Mouse (Mus musculus): ENCODE data around the gene Mafb. TPM values are rescaled to one million over a fixed set of nuclear protein-coding genes. Genes with fewer than 3 reads are reported as not detected.

Mafb gene
- polyA plus RNA-seq (2015; fragmentation: Nextera tagmentation; extraction: Ambion mirVana): 31.5 and 31.7 TPM in 2 replicates

DNA sequence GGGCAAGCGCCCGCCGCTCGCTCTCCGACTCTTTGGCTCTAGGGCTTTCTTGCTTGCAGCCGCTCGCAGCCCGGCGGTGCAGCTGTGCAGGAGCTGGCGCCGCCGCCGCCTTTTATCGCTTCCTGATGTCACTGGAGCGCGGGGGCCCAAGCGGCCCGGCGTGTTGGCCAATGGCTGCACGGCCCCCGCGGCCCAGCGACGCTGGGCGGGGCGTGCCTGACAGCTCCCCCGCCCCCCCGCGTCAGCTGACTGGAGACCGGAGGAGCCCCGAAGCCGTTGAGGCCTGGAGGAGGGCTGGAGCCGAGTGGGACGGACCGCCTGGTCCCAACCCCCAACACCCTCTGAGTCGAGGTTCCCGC lies at the start of gene Mafb:
Gene Mafb, minus strand, starts transcription at position 86 of the 359 bp plus-strand sequence.
- Histone ChIP-seq H3K27ac (peak within 1 kb of the TSS; percentile 78), H3K4me1 (replicated peaks; ENCODE audit: insufficient read depth, low read length) (peaks cover 19% of the 10 kb centered on the region), H3K4me3 (replicated peaks; ENCODE audit: low read depth, low read length) (peak within 1 kb of the TSS; percentile 50), H3K4me2 (ENCODE audit: low read length) (peak within 1 kb of the TSS; percentile 93), H3K9me3 (replicated peaks; ENCODE audit: low read length) (no peaks in the 10 kb centered on the region), H3K27me3 (ENCODE audit: insufficient read depth, low read length) (peaks cover 60% of the 10 kb centered on the region), H3K36me3 (ENCODE audit: insufficient read depth, low read length) (no peaks in the 10 kb centered on the region), H3K9ac (ENCODE audit: low read depth, low read length) (peak within 1 kb of the TSS; percentile 67)
- no peak for TF ChIP-seq CTCF (IDR thresholded peaks at IDR 0.05; ENCODE audit: low read depth)
- peak; percentile 89 for ATAC-seq (replicated peaks; ENCODE audit: low FRiP score, low read depth)
- peak; percentile 94 for DNase-seq (ENCODE audit: low spot score)
- under 1% methylated on average over 31 of the region's 37 CpGs for WGBS

DNA sequence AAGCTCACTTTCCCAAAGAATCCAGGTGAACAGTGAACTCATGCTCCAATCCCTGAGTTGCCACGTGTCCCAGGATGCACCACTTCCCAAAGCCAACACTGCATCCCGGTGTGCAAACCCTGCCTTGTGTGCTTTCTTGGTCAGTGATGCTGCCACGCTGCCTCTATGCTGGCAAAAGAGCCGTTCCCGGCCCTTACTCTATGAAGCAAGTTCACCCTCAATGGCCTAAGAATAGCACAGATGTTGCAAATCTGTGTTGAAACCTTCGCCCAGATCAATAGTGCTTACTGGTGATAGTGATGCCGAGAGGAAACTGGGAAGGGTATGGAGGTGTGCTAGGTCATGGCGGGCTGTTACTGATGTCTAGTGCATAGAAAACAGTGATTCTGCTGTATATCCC lies 48.3 kb upstream of the Mafb start:
- H3K27ac ChIP-seq: no peak overlapping the region
- 95% methylated on average over 8 of the region's 8 CpGs for WGBS
- H3K9ac ChIP-seq (ENCODE audit: low read depth, low read length): no peak overlapping the region
- H3K36me3 ChIP-seq (ENCODE audit: insufficient read depth, low read length): no peaks in the 10 kb centered on the region
- H3K4me3 ChIP-seq (replicated peaks; ENCODE audit: low read depth, low read length): no peak overlapping the region
- H3K4me2 ChIP-seq (ENCODE audit: low read length): no peak overlapping the region
- TF ChIP-seq CTCF (IDR thresholded peaks at IDR 0.05; ENCODE audit: low read depth): no peak
- H3K4me1 ChIP-seq (replicated peaks; ENCODE audit: insufficient read depth, low read length): no peaks in the 10 kb centered on the region
- no peak for DNase-seq (ENCODE audit: low spot score)
- H3K27me3 ChIP-seq (ENCODE audit: insufficient read depth, low read length): no peaks in the 10 kb centered on the region
- no peak for ATAC-seq (replicated peaks; ENCODE audit: low FRiP score, low read depth)
- no peaks in the 10 kb centered on the region; the same call in 1 of the 2 replicates for H3K9me3 ChIP-seq (replicated peaks; ENCODE audit: low read length)

DNA sequence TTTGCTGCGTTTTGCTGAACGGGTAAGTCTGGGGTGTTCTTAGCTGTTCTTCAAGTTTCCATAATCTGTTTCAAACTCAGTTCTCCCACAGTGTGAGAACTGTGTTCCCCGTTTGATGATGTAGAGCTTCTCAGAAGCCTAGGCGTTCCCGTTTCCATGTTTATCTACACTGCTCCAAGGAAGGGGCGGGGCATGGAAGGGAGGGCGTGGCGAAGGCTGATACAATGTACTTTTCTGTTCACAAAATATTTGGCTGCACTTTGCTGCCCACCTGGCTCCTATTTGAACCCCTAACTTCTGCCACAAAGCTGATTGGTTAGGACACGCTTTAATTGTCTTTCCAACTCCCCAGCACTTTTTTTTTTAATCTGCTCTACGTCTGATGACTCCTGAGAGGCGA lies 47.9 kb upstream of the Mafb start:
- no peak overlapping the region for H3K27ac ChIP-seq
- no peaks in the 10 kb centered on the region for H3K4me1 ChIP-seq (replicated peaks; ENCODE audit: insufficient read depth, low read length)
- no peak overlapping the region for H3K9ac ChIP-seq (ENCODE audit: low read depth, low read length)
- 87% methylated on average over 11 of the region's 11 CpGs for WGBS
- no peak overlapping the region for H3K4me2 ChIP-seq (ENCODE audit: low read length)
- DNase-seq (ENCODE audit: low spot score) (no peak), ATAC-seq (replicated peaks; ENCODE audit: low FRiP score, low read depth) (no peak)
- no peak for TF ChIP-seq CTCF (IDR thresholded peaks at IDR 0.05; ENCODE audit: low read depth)
- H3K36me3 ChIP-seq (ENCODE audit: insufficient read depth, low read length): no peaks in the 10 kb centered on the region
- no peaks in the 10 kb centered on the region; the same call in 1 of the 2 replicates for H3K9me3 ChIP-seq (replicated peaks; ENCODE audit: low read length)
- no peak overlapping the region for H3K4me3 ChIP-seq (replicated peaks; ENCODE audit: low read depth, low read length)
- no peaks in the 10 kb centered on the region for H3K27me3 ChIP-seq (ENCODE audit: insufficient read depth, low read length)

DNA sequence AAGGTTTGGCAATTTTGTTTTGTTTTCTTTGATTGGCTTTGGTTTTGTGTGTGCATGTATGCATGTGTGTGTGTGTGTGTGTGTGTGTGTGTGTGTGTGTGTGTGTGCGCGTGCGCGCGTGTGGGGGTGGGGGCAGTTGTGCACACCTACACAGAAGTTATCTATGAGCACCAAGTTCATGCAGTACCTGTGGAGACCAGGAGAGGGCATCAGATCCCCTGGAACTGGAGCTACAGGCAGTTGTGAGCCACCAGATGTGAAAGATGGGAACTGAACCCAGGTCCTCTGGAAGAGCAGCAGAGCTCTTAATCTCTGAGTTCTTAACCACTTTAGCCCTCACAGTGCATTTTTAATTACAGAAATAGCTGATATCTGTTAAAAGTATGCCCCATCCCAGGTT lies 47.1 kb upstream of the Mafb start:
- 99% methylated on average over 5 of the region's 5 CpGs for WGBS
- TF ChIP-seq CTCF (IDR thresholded peaks at IDR 0.05; ENCODE audit: low read depth): peak; percentile 45; the same call in 1 of the 2 replicates

DNA sequence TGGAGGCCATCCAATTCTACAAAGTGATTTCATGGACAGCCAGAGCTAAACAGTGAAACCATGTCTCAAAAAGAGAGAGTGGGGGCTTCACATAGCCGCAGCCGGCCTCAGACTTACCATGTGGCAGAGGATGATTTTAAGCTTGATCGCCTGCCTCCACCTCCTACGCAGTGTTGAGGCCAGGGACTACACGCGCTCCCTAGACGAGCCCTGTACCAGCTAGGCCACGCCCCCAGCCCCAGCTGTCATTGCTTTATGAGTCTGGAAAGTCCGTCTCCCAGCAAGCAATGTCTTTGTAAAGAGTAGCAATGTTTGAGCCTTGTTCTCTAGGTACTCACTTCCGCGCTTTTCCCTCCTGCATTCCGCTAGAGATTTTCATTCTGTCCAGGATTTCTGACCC lies 46.2 kb upstream of the Mafb start:
- 29% methylated on average over 12 of the region's 12 CpGs for WGBS
- DNase-seq (ENCODE audit: low spot score) (peak; percentile 66), ATAC-seq (replicated peaks; ENCODE audit: low FRiP score, low read depth) (peak; percentile 59; the same call in 1 of the 2 replicates)

More for the DNA sequence above, 47.1 kb upstream of the Mafb start:
- Histone ChIP-seq H3K4me3 (replicated peaks; ENCODE audit: low read depth, low read length) (no peak overlapping the region), H3K27ac (no peak overlapping the region), H3K36me3 (ENCODE audit: insufficient read depth, low read length) (no peaks in the 10 kb centered on the region), H3K9me3 (replicated peaks; ENCODE audit: low read length) (no peaks in the 10 kb centered on the region; the same call in 1 of the 2 replicates), H3K4me1 (replicated peaks; ENCODE audit: insufficient read depth, low read length) (no peaks in the 10 kb centered on the region), H3K4me2 (ENCODE audit: low read length) (no peak overlapping the region), H3K27me3 (ENCODE audit: insufficient read depth, low read length) (no peaks in the 10 kb centered on the region), H3K9ac (ENCODE audit: low read depth, low read length) (no peak overlapping the region)
- no peak for ATAC-seq (replicated peaks; ENCODE audit: low FRiP score, low read depth)
- no peak for DNase-seq (ENCODE audit: low spot score)

DNA sequence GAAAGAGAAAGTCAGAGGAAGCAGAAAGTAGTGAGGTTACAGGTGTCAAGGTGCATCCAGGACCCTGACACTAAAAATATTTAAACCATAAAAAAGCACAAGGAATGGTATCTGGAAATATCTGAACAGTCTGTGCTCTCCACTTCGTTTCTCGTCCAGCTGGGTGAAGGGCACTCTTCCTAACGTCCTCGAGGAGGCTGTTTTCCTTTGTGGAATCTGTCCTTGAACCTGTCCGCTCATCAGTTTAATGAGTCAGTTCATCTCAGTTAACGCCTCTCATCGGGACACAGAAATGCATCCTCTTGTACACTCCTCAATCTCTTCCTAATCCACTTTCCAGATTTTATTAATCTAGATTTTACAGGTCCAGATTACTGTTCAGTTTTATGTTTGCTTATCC lies 44.6 kb upstream of the Mafb start:
- no peak overlapping the region for H3K4me2 ChIP-seq (ENCODE audit: low read length)
- no peaks in the 10 kb centered on the region for H3K4me1 ChIP-seq (replicated peaks; ENCODE audit: insufficient read depth, low read length)
- H3K9me3 ChIP-seq (replicated peaks; ENCODE audit: low read length): no peaks in the 10 kb centered on the region; the same call in none of the 2 replicates
- H3K4me3 ChIP-seq (replicated peaks; ENCODE audit: low read depth, low read length): no peak overlapping the region
- H3K36me3 ChIP-seq (ENCODE audit: insufficient read depth, low read length): no peaks in the 10 kb centered on the region
- no peak for TF ChIP-seq CTCF (IDR thresholded peaks at IDR 0.05; ENCODE audit: low read depth)
- ATAC-seq (replicated peaks; ENCODE audit: low FRiP score, low read depth) (no peak), DNase-seq (ENCODE audit: low spot score) (no peak)
- no peak overlapping the region for H3K27ac ChIP-seq
- H3K27me3 ChIP-seq (ENCODE audit: insufficient read depth, low read length): no peaks in the 10 kb centered on the region
- no peak overlapping the region for H3K9ac ChIP-seq (ENCODE audit: low read depth, low read length)
- WGBS: 40% methylated on average over 7 of the region's 7 CpGs

More for the DNA sequence above, 46.2 kb upstream of the Mafb start:
- TF ChIP-seq CTCF (IDR thresholded peaks at IDR 0.05; ENCODE audit: low read depth): no peak
- no peak overlapping the region for H3K4me3 ChIP-seq (replicated peaks; ENCODE audit: low read depth, low read length)
- H3K27me3 ChIP-seq (ENCODE audit: insufficient read depth, low read length): no peaks in the 10 kb centered on the region
- no peaks in the 10 kb centered on the region; the same call in none of the 2 replicates for H3K9me3 ChIP-seq (replicated peaks; ENCODE audit: low read length)
- no peaks in the 10 kb centered on the region for H3K36me3 ChIP-seq (ENCODE audit: insufficient read depth, low read length)
- no peak overlapping the region for H3K27ac ChIP-seq
- no peak overlapping the region for H3K4me2 ChIP-seq (ENCODE audit: low read length)
- no peaks in the 10 kb centered on the region for H3K4me1 ChIP-seq (replicated peaks; ENCODE audit: insufficient read depth, low read length)
- H3K9ac ChIP-seq (ENCODE audit: low read depth, low read length): no peak overlapping the region

DNA sequence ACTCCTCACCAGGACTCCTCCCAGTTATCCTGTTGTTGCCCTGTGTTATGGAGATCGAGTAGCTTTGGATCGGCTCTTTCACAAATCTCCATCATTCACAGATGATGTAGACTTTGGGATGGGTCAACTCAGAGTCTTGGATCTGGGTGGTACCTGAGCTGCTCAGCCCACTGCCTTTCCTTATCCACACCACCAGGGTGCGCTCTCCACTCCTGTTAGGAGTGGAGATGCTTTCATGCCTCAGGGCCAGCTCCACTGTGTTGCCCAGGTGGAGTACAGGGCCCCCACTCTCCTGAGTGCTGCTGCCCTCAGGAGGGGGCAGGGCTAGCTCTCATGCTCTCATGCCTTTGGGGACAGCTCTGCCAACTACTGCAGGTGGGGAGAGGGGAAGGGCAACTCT lies 40.9 kb upstream of the Mafb start:
- H3K4me3 ChIP-seq (replicated peaks; ENCODE audit: low read depth, low read length): no peak overlapping the region
- H3K36me3 ChIP-seq (ENCODE audit: insufficient read depth, low read length): no peaks in the 10 kb centered on the region
- DNase-seq (ENCODE audit: low spot score) (no peak), ATAC-seq (replicated peaks; ENCODE audit: low FRiP score, low read depth) (no peak; the same call in 1 of the 2 replicates)
- no peak overlapping the region for H3K4me2 ChIP-seq (ENCODE audit: low read length)
- no peak overlapping the region for H3K9ac ChIP-seq (ENCODE audit: low read depth, low read length)
- peak; percentile 36; the same call in 1 of the 2 replicates for TF ChIP-seq CTCF (IDR thresholded peaks at IDR 0.05; ENCODE audit: low read depth)
- no peak overlapping the region for H3K27ac ChIP-seq
- no peaks in the 10 kb centered on the region for H3K4me1 ChIP-seq (replicated peaks; ENCODE audit: insufficient read depth, low read length)
- no peaks in the 10 kb centered on the region for H3K27me3 ChIP-seq (ENCODE audit: insufficient read depth, low read length)
- H3K9me3 ChIP-seq (replicated peaks; ENCODE audit: low read length): no peaks in the 10 kb centered on the region; the same call in 1 of the 2 replicates
- 89% methylated on average over 3 of the region's 3 CpGs for WGBS
